Mouse (Mus musculus): ENCODE data around the gene Spn.
"Not testable (repeated sequence)": the region's sequence is repeated elsewhere in the genome, so short reads cannot be mapped to it uniquely, and the experiment has no call there.

Spn gene

DNA sequence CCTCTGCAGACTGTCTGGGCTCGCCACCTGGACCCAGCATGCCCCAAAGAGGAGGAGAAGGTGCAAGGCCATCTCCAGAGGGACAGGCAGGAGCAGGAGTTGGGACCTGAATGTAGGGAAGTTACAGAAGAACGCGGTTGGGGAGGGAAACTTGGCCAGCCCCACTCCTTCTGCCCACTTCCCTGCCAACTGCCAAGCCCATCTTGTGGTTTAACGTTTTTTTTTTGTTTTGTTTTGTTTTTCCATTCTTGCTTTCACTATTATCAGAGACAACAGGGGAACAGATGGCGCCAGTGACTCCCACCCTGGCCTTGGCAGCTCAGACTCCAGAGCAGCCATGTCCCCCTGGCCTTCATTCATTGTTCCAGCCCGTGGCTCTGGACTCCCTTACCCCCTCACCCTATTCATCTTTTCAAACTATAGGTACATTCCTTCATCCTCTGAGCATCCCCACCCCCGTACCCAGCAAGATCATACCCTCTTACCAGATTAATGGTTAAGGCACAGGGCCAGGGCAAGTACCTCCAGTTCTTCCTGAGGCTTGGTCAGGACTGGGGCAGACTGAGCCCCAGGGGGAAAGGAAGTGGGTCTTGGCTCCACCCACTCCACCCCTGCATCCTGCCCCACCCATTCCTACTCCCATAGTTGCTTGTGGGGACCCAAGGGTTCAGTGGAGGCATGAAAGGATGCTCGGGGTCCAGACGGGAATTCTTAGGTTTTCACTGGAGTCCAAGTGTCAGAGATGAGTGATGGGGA, at the start of gene Spn:
Gene Spn (minus strand): TSS at position 562 of the 756 bp plus-strand sequence.
- DNase-seq: no peak

GRCm38 (mm10) chr7:127187351-127187750, 49.7 kb upstream of the Spn start:
- DNase-seq: no peak

DNA sequence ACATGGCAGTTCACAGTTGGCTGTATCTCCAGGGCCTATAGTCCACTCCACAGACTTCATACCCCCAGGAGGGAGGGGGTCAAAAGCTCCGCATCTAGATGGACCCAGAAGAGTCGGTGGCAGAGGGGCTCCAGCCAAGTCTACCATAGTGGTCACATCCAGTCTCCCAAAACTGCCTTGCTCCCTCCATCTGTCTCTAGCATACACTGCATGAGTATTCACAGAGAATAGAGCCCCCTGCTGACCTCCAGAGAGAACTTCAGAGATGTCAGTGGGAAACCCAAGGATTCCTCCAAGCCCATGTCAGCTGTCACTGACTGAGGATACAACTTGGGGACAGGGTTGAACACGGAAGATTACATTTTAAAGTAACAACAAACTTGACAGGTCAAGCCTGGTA, 48.0 kb upstream of the Spn start:
- no peak for DNase-seq

- DNase-seq: no peak
Observed at GRCm38 (mm10) chr7:127184720-127185119, 47.1 kb upstream of the Spn start.

DNA sequence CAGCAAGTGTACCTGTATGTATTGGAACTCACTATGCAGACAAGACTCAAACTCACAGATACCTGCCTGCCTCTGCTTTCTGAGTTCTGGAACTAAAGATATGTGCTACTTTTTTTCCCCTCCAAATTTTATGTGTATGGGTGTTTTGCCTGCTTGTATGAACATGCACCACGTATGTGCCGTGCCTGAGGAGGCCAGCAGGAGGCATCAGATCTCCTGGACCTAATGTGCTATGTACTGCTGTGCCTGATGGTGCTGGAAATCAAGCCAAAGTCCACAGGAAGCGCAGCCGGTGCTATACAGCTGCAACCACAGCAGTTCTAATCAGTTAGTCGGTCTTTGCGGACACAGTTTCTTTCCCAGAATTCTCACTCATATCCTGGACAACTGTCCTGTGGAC, 46.2 kb upstream of the Spn start:
- no peak for DNase-seq

GRCm38 (mm10) chr7:127183345-127183744, 45.7 kb upstream of the Spn start:
- DNase-seq: no peak

GRCm38 (mm10) chr7:127181724-127182123, 44.1 kb upstream of the Spn start:
- DNase-seq: not testable (repeated sequence)

DNA sequence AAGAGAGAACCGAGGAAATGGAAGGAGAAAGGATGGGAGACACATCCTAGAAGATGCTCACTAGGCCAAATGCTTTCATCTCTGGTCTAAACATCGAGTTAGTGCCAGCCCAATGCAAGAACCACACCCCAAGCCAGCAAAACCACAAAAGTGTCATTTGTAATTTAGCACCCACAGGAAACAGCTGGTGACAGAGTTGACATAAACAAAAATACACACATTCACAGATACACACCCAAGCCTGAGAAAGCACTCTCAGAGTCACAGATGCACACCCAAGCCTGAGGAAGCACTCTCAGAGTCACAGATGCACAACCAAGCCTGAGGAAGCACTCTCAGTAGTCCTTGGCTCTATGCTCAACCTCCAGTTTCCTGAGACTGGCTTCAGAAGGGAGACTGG, 43.2 kb upstream of the Spn start:
- DNase-seq: no peak

DNA sequence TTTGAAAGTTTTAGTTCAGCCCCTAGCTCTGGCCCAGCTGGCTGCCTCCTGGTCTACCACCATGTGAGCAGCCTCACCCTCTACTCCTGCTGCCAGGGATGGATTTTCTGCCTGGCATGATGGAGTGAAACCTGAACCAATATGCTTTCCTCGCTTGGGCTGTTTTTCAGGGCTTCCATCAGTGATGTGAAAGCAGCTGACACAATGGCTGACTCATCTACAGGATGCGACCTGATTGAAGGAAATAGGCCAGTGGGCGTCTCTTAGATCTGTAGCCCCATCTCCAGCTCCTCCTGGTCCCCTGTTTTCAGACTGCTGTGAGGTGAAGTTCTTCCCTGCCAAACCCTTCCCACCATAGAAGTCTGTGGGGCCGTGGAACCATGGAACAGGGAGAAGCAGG, 39.3 kb upstream of the Spn start:
- no peak for DNase-seq

DNA sequence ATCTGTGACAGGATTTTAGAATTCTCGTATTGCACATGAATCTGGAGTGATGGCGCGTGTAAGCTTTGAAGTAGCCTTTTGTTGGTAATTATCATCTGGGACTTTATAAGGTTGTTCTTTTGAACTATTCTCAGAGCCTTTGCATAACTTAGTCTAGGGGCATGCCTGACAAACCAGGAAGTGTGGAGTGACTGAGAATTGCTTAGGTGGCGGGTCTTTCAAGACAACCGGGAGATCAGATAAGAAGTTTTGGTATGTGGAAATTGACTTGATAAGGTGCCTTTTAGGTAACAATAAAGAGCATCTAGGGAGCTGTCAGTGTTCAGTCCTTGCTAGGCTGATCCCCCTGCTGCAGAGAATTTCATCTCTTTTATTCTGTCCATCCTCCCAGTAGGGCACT, 28.9 kb upstream of the Spn start:
- no peak for DNase-seq

- DNase-seq: no peak
Observed at GRCm38 (mm10) chr7:127165607-127166493, 28.2 kb upstream of the Spn start.

DNA sequence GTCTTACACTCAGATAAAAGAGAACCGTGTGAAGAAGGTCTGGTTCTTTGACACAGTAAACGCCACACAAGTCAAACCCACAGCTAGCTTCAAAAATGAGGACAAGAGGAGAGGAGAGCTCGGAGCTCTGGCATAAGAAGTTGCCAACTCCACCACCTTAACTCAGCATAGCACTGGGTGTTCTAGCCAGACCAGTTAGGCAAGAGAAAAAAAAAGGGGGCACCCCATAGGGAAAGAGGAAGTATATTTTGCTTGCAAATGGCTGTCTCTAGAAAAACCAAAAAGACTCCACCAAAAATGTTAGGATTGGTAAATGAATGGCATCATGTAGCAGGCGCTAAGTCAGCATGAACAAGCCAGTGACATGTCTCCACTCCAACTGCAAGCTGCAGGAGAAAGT, 26.4 kb upstream of the Spn start:
- no peak for DNase-seq

DNA sequence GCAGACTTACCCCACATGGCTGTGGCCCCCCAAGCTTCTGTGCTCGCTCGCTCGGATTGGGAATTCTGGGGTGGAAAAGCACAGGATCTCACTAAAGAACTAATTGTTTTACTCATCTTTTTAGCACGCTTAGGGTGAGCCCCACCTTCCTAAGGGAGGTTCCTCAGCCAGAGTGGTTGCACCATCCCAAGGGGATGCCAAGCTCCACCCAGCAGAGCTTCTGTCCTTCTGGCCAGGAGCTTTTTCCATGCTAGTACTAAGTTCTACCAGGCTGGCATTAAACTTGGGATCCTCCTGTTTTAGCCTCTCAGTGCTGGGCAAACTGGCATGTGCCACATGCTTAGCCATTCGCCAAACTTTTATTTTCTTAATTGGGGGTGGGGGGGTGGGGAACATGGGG, 24.9 kb upstream of the Spn start:
- no peak for DNase-seq

- no peak for DNase-seq
Observed at GRCm38 (mm10) chr7:127157548-127157947, 19.9 kb upstream of the Spn start.

DNA sequence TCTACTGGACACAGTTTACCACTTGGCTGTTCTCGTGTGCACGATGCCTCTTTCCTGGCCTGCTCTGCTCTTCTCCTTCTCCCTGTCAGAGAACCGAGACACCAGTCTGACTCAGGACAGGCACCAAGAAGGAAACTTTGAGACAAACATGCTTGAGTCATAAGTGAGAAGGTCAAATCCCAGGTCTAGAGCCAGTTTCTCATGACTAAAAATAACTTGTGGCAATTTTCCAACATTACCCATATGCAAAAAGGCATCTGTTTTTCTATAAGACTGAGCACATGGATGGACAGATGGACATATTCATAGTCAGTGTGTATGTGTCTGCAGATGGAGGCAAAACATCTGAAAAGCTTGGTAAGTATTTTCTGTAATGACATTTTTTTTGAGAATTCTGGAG, 15.9 kb upstream of the Spn start:
- DNase-seq: no peak

GRCm38 (mm10) chr7:127152464-127152863, 14.8 kb upstream of the Spn start:
- DNase-seq: no peak

- no peak for DNase-seq
Observed at GRCm38 (mm10) chr7:127147901-127148300, 10.3 kb upstream of the Spn start.

DNA sequence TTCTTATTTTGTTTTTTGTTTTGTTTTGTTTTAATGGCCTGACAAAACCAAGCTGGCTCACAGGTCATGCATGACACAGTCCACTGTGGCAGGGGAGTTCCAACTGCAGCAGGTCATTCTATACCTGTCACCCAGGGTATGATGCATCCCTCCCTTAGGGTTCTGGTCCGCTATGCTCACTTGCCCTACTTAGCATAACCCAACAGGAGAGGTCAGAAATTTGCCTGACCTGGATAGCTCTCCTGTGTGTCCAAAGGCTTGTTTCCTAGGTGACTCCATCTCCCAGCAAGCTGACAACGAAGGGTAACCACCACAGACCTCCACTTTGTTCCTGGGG, 8.6 kb upstream of the Spn start:
- no peak for DNase-seq

DNA sequence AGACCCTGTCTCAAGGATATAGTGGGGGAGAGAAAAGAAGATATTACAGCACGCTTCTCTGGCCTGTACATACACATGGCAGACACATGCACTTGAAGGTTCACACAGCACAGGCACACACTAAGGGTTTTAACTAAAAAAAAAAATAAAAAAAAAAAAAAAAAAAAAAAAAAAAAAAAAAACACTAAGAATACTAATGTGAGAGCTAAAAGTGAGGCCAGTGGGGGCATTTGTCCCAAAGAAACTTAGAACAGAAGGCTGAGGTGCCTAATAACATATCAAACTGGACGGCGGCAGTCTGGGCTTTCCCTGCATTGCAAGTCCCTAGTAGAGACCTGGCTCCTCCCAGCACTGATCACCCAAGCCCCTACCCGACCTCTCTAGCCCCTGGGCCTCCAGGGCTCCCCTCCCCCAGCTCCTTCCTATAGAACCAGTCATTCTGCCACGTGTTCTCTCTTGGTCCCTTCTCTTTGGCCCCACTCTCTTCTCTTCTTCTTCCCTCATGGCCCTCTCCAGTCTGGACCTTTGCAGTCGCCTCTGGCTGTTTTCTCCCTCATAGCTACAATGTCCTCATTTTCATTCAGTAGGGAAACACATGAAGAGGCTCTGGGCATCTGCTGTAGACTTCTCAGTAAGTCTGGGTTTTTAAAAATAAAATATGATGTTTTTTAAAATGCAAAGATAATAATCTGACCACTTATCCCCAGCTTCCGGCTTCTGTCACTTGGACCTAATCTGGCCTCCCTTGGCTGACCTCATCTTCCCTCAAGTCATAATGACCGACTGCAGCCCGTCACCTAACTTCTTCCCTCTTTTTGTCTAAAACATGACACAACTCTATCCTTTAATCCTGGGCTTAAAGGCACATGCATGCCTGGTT, 8.0 kb upstream of the Spn start:
- DNase-seq: no peak

- DNase-seq: no peak
Observed at GRCm38 (mm10) chr7:127144412-127144811, 6.8 kb upstream of the Spn start.

GRCm38 (mm10) chr7:127142666-127143065, 5.0 kb upstream of the Spn start:
- DNase-seq: no peak

DNA sequence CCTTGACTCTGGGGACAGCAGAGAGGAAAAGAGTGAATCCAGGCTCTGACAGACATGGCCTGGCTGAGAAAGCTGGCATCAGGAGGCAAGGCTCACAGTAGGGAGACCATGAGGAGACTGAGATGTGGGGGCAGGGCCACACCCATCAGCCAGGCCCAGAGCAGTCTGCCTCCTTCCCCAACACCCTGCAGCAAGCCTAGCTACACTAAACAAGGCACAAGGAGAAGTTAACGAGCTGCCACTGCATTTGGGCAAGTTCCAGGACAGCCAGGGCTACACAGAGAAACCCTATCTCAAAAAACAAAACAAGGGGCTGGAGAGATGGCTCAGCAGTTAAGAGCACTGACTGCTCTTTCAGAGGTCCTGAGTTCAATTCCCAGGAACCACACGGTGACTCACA, 4.6 kb upstream of the Spn start:
- no peak for DNase-seq

DNA sequence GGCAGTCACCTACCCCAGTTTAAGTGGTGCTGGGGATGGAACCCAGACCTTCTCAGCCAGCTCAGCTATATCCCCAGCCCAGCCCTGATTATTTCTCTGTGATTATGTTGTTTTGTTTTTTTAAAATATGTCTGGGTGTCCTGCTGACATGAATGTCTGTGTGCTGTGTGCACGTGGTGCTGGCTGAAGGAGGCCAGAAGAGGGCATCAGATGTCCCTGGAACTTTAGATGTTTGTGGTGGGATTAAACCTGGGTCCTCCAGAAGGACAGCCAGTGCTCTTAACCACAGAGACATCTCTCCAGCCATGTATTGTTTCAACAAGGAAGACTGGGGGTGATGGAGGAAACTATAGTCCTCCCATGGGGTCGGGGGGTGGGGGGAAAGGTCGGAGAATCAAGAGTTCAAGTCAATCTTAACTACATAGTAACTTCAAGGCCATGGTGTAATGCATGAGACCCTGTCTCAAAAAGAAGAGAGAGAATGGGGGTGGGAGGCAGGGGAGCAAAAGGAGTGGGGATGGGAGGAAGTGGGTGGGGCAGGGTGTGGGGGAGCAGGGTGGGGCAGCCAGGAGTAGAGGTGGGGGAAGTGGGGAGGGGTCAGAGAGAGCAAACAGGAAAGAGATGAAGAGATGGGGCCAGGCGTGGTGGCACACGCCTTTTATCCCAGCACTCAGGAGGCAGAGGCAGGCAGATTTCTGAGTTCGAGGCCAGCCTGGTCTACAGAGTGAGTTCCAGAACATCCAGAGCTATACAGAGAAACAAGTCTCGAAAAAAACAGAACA, 3.2 kb upstream of the Spn start:
- no peak for DNase-seq
